Mouse (Mus musculus) forebrain, embryonic 14.5 days (tissue): ENCODE measurements around the gene Csmd2. TPM values are rescaled to one million over a fixed set of nuclear protein-coding genes. Genes with fewer than 3 reads are reported as not detected.

Source experiments
- ATAC-seq: fragments of 200-750 bp; cut with Nextera tagmentation; 2 replicates; pipeline ENCODE4 v1.8.0; 2017; ENCODE audit warnings: mild to moderate bottlenecking, moderate library complexity
- DNase-seq: peaks from one replicate; pipeline ENCODE4 v3.0.0-alpha.2; 2015; ENCODE audit warnings: low spot score
- H3K27ac ChIP-seq: fragments of 300-500 bp; sonication (generic); 2 replicates; pipeline ENCODE4 v1.5.1; 2014; ENCODE audit warnings: low read depth, mild to moderate bottlenecking, control low read depth, low read length, moderate library complexity
- H3K27me3 ChIP-seq: fragments of 300-500 bp; sonication (generic); replicated peaks from 2 replicates; pipeline ENCODE4 v1.6.1; 2014; ENCODE audit warnings: low read length, control low read depth, mixed read lengths; ENCODE audit not compliant: control insufficient read depth, insufficient read depth
- H3K36me3 ChIP-seq: fragments of 300-500 bp; sonication (generic); 2 replicates; pipeline ENCODE4 v1.6.1; 2014; ENCODE audit warnings: low read length, control low read depth; ENCODE audit not compliant: control insufficient read depth, insufficient read depth
- H3K4me1 ChIP-seq: fragments of 300-500 bp; sonication (generic); 2 replicates; pipeline ENCODE4 v1.6.1; 2014; ENCODE audit warnings: antibody characterized with exemption, low read length, control low read depth; ENCODE audit not compliant: control insufficient read depth, insufficient read depth
- H3K4me2 ChIP-seq: fragments of 300-500 bp; sonication (generic); 2 replicates; pipeline ENCODE4 v1.6.1; 2014; ENCODE audit warnings: mild to moderate bottlenecking, control low read depth, low read length
- H3K4me3 ChIP-seq: fragments of 300-500 bp; sonication (generic); 2 replicates; pipeline ENCODE4 v1.5.1; 2014; ENCODE audit warnings: low read depth, low read length, control low read depth
- H3K9ac ChIP-seq: fragments of 300-500 bp; sonication (generic); 2 replicates; pipeline ENCODE4 v1.6.1; 2014; ENCODE audit warnings: mild to moderate bottlenecking, low read length, control low read depth, moderate library complexity
- H3K9me3 ChIP-seq: fragments of 300-500 bp; sonication (generic); replicated peaks from 2 replicates; pipeline ENCODE4 v1.6.1; 2016; ENCODE audit warnings: low read length, control low read depth, mixed read lengths; ENCODE audit not compliant: control insufficient read depth
- WGBS: fragments of 180-500 bp; shearing (Covaris S2); extraction: QIAGEN DNeasy Blood & Tissue Kit; methylation state at CpG from one replicate; pipeline ENCODE4 v1.1.7; 2014; 5-methylcytosine and 5-hydroxymethylcytosine counted together
- polyA plus RNA-seq: library from polyadenylated mRNA; unstranded; fragments of >200 nt; fragmentation: Nextera tagmentation; extraction: Ambion mirVana; gene quantifications from 2 replicates; pipeline ENCODE4 v1.2.1, GENCODE M21; 2014

Csmd2 gene
- polyA plus RNA-seq, 1 experiment from 2014 or later: 3.2 TPM

DNA sequence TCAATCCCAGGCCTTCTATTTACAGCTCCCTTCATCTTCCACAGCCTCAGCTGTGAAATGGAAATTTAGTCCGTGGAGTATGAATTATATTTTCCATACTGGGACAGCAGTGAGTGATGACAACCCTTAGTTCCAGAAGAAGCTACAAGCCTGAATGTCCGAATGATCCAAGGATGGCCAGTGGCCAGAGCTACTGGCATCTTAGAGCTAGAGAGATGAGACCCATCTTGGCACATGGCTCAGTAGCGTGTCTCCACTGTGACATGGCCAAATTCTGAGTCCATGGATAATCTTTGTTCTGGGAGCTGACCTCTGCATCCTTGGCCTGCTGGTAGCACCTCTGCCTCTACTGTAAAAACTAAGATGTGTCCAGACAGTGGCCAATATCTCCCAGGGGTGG is 96.8 kb downstream of the Csmd2 start:
- no peaks in the 10 kb centered on the region for H3K9me3 ChIP-seq
- no peaks in the 10 kb centered on the region for H3K27me3 ChIP-seq
- DNase-seq (no peak), ATAC-seq (no peak)
- no peak overlapping the region for H3K4me2 ChIP-seq
- no peaks in the 10 kb centered on the region for H3K36me3 ChIP-seq
- H3K27ac ChIP-seq: no peak overlapping the region
- WGBS: 85% methylated on average over 3 of the region's 3 CpGs
- H3K4me1 ChIP-seq: no peaks in the 10 kb centered on the region
- no peak overlapping the region for H3K9ac ChIP-seq
- no peak overlapping the region for H3K4me3 ChIP-seq

DNA sequence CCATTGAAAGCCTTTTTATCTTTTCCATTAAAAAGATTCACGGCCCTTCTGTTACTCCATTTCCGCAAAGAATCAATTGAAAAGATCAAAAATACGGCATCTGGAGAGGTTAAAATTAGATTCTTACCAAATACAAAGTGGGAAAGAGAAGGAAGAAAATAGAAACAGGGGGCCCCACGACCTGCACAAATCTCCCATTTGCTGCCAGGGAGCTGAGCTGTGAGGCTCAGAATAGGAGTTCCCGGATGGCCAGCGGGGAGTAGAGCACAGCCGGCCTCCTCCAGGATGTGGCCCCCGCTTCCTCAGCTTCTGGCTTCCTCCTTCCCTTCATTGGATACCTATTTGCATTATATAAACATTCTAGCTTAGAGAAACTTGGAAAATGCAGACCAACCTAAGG is 97.4 kb downstream of the Csmd2 start:
- no peak for ATAC-seq
- H3K36me3 ChIP-seq: no peaks in the 10 kb centered on the region
- no peaks in the 10 kb centered on the region for H3K9me3 ChIP-seq
- H3K27me3 ChIP-seq: no peaks in the 10 kb centered on the region
- no peaks in the 10 kb centered on the region for H3K4me1 ChIP-seq
- WGBS: 80% methylated on average over 8 of the region's 8 CpGs
- no peak overlapping the region for H3K27ac ChIP-seq
- no peak overlapping the region for H3K9ac ChIP-seq
- DNase-seq: no peak
- H3K4me2 ChIP-seq: no peak overlapping the region
- no peak overlapping the region for H3K4me3 ChIP-seq

DNA sequence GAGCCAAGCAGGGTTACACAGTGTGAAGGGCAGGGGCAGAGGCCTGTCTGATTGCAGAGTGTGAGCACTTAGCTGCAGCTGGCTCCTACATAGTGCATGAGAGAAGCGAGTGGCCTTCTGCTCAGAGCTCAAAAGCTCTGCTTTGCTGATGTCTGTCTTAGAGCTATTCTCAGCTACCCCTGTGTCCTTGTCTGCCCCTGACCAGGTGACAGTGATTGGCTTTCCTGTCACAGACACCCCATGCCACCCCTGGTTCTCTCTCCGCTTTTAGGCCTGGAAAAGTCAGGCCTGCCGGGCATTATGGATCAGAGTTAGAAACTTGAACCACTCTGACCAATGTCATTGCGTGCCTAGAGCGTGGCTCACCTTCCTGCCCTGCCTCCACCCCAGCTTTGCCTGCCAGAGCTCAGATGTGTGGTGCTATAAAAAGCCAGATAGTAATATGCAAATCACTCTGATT is 99.5 kb downstream of the Csmd2 start:
- Histone ChIP-seq H3K4me2 (no peak overlapping the region), H3K27me3 (no peaks in the 10 kb centered on the region), H3K27ac (0 out of 2 replicates have a peak overlapping the region, but pooled peaks have one; percentile 33), H3K9me3 (no peaks in the 10 kb centered on the region), H3K36me3 (no peaks in the 10 kb centered on the region), H3K9ac (no peak overlapping the region), H3K4me3 (no peak overlapping the region), H3K4me1 (no peaks in the 10 kb centered on the region)
- DNase-seq (no peak), ATAC-seq (no peak)
- 85% methylated on average over 5 of the region's 5 CpGs for WGBS

DNA sequence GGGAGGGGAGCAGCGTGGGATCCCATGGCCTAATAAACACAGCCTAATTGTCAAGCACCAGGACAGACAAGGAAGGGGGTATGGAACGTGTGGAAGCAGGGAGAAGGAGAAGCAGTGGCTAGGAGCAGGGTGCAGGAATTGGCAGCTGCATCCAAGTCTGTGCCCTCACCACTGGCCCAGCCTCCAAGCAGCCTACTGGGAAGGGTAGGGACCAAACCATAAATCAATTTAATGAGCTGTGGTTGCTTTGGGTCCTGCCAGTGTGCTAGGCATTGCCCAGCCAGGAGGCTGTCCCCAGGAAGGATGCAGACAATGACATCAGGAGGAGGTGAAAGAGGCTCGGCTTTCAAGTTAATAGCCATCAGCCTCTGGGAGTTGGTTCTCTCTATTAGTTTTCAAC is 100.0 kb downstream of the Csmd2 start:
- Histone ChIP-seq H3K9ac (no peak overlapping the region), H3K27ac (peak overlapping the region; percentile 33; the same call in 1 of the 2 replicates), H3K27me3 (no peaks in the 10 kb centered on the region), H3K9me3 (no peaks in the 10 kb centered on the region), H3K36me3 (no peaks in the 10 kb centered on the region), H3K4me1 (no peaks in the 10 kb centered on the region), H3K4me3 (no peak overlapping the region), H3K4me2 (no peak overlapping the region)
- WGBS: 40% methylated on average over 3 of the region's 3 CpGs
- DNase-seq (no peak), ATAC-seq (no peak)

DNA sequence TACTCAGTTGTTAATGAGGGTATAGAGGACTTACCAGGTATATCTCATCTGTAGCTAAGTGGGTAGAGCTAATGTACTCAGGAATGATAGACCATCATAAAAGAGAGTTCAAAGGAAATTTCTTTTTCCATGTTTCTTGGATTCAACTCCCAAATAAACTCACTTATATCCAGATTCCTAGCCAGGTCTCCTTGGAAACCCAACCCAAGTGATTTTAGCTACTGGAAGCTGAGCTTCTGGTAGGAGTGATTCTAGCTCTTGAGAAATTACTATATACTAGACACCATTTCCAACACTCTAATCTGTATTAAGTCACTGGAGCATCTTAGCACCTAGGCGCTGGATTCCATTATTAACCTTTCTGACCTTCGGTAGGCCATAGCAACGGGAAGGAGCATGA is 100.6 kb downstream of the Csmd2 start:
- no peaks in the 10 kb centered on the region for H3K4me1 ChIP-seq
- no peak overlapping the region for H3K4me2 ChIP-seq
- H3K9me3 ChIP-seq: no peaks in the 10 kb centered on the region
- H3K9ac ChIP-seq: no peak overlapping the region
- no peaks in the 10 kb centered on the region for H3K36me3 ChIP-seq
- ATAC-seq (no peak), DNase-seq (no peak)
- 81% methylated on average over 3 of the region's 3 CpGs for WGBS
- no peak overlapping the region; the same call in 1 of the 2 replicates for H3K27ac ChIP-seq
- no peaks in the 10 kb centered on the region for H3K27me3 ChIP-seq
- H3K4me3 ChIP-seq: no peak overlapping the region

DNA sequence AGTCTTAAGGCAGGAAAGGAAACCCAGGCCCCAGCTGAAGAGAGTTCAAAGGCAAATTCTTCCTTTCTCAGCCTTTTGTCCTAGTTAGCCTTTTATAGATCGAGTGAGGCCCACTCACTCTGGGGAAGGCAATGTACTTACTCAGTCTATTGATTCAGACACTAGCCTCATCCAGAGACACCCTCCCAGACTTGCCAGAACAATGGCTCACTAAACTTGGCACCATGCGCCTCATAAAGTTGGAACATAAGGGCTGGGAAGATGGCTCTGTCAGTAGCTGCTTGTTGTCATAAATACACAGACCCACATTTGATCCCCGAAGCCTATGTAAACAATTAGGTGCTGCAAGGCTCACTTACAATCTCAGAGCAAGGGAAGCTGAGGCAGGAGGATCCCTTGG is 104.3 kb downstream of the Csmd2 start:
- 68% methylated on average over 3 of the region's 3 CpGs for WGBS
- ATAC-seq (no peak), DNase-seq (no peak)
- H3K9ac ChIP-seq: no peak overlapping the region
- H3K4me1 ChIP-seq: no peaks in the 10 kb centered on the region
- H3K4me2 ChIP-seq: no peak overlapping the region
- no peaks in the 10 kb centered on the region for H3K27me3 ChIP-seq
- H3K27ac ChIP-seq: no peak overlapping the region
- no peak overlapping the region for H3K4me3 ChIP-seq
- no peaks in the 10 kb centered on the region for H3K9me3 ChIP-seq
- no peaks in the 10 kb centered on the region for H3K36me3 ChIP-seq

DNA sequence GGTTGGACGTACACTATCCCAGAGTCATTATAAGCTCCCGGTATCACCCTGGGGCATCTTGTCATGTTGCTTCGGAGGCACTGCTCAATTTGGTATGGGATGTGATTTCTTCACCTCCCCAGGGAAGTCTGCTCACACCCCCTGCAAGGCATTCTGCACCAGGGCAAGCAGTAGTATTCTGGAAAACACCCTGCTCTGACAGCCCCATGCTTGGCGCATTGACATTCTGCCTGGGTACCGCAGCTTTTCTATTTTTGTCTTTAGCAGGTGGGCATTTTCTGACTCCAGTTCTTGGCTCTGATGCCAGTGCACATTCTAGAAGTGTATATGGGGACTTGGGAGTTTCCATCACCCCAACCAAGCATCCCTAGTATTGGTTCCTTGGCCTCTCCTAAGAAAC is 111.9 kb downstream of the Csmd2 start:
- no peak overlapping the region for H3K4me3 ChIP-seq

DNA sequence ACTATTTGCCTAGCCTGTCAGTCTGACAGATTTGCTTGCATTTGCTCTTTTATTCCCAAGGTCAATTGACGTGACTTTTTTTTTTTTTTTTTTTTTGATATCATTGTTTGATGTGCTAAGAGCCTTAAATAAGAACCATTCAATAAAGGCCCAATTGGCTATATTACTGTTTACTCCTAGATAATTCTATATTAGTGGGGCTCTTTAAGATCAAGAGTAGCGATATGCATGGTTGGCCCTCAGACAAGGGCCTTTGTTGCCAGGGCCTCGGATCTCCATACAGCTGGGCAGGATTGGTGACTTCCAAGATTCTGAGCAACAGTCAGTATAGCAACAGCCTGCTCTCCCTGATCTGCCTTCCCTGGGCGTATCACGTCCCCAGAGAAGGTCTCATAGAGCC is 112.9 kb downstream of the Csmd2 start:
- DNase-seq (peak; percentile 36), ATAC-seq (0 out of 2 replicates have a peak, but pooled peaks have one; percentile 42)
- WGBS: 51% methylated on average over 5 of the region's 5 CpGs
- Histone ChIP-seq H3K27me3 (no peaks in the 10 kb centered on the region), H3K9me3 (no peaks in the 10 kb centered on the region), H3K4me1 (no peaks in the 10 kb centered on the region), H3K36me3 (no peaks in the 10 kb centered on the region), H3K4me2 (no peak overlapping the region), H3K27ac (no peak overlapping the region), H3K9ac (no peak overlapping the region), H3K4me3 (no peak overlapping the region)

More for the DNA sequence above, 111.9 kb downstream of the Csmd2 start:
- Histone ChIP-seq H3K36me3 (no peaks in the 10 kb centered on the region), H3K27ac (no peak overlapping the region), H3K4me1 (no peaks in the 10 kb centered on the region), H3K4me2 (no peak overlapping the region), H3K9ac (no peak overlapping the region), H3K27me3 (no peaks in the 10 kb centered on the region), H3K9me3 (no peaks in the 10 kb centered on the region)
- DNase-seq (no peak), ATAC-seq (no peak)
- 90% methylated on average over 5 of the region's 5 CpGs for WGBS

DNA sequence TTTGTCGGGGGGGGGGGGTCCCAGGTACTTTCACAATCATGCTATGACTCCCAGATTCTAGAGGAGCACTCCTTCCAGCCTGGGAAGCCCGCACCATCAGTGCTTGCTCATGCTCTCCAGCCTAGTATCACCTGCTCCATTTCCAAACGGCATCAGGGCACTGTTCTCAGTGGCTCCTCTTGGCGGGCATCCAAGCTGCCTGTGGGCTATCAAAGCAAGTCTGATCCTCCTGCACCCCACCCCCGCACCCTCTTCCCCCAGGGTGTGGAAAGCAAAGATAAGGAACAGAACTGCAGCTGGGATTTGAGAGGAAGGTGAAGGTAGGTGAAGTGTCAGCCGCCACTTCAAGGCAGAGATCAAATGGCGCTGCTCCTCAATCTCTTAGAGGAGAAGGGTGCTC is 128.7 kb downstream of the Csmd2 start:
- ATAC-seq: no peak

More for the DNA sequence above, 128.7 kb downstream of the Csmd2 start:
- no peak for DNase-seq
- Histone ChIP-seq H3K4me3 (no peak overlapping the region), H3K9me3 (no peaks in the 10 kb centered on the region), H3K27ac (no peak overlapping the region), H3K36me3 (no peaks in the 10 kb centered on the region), H3K27me3 (no peaks in the 10 kb centered on the region), H3K4me1 (no peaks in the 10 kb centered on the region), H3K4me2 (no peak overlapping the region), H3K9ac (no peak overlapping the region)
- WGBS: 69% methylated on average over 7 of the region's 7 CpGs
